Mouse (Mus musculus) liver, embryonic 11.5 days (tissue): ENCODE data around the gene Adh6a. TPM values are rescaled to one million over a fixed set of nuclear protein-coding genes. Genes with fewer than 3 reads are reported as not detected.

Experiments
- ATAC-seq: fragments of 200-750 bp; cut with Nextera tagmentation; replicated peaks from 2 replicates; pipeline ENCODE4 v1.8.0; 2017; ENCODE audit warnings: moderate number of reproducible peaks, mild to moderate bottlenecking, moderate TSS enrichment, moderate library complexity; ENCODE audit not compliant: low FRiP score
- DNase-seq: peaks from one replicate; pipeline ENCODE4 v3.0.0-alpha.2; 2017; ENCODE audit warnings: low spot score
- H3K27ac ChIP-seq: fragments of 300-500 bp; sonication (generic); 2 replicates; pipeline ENCODE4 v1.5.1; 2014; ENCODE audit warnings: mild to moderate bottlenecking, low read depth, low read length, control low read depth
- H3K27me3 ChIP-seq: fragments of 300-500 bp; sonication (generic); replicated peaks from 2 replicates; pipeline ENCODE4 v1.6.1; 2014; ENCODE audit warnings: low read length, mixed read lengths; ENCODE audit not compliant: control insufficient read depth, insufficient read depth
- H3K36me3 ChIP-seq: fragments of 300-500 bp; sonication (generic); 2 replicates; pipeline ENCODE4 v1.6.1; 2014; ENCODE audit warnings: mild to moderate bottlenecking, low read length, moderate library complexity, mixed read lengths; ENCODE audit not compliant: control insufficient read depth, insufficient read depth
- H3K4me1 ChIP-seq: fragments of 300-500 bp; sonication (generic); replicated peaks from 2 replicates; pipeline ENCODE4 v1.6.1; 2014; ENCODE audit warnings: low read length, mixed read lengths; ENCODE audit not compliant: control insufficient read depth, insufficient read depth
- H3K4me2 ChIP-seq: fragments of 300-500 bp; sonication (generic); 2 replicates; pipeline ENCODE4 v1.6.1; 2014; ENCODE audit warnings: mild to moderate bottlenecking, control low read depth, moderate library complexity
- H3K4me3 ChIP-seq: fragments of 300-500 bp; sonication (generic); 2 replicates; pipeline ENCODE4 v1.5.1; 2014; ENCODE audit warnings: low read depth, low read length, control low read depth
- H3K9ac ChIP-seq: fragments of 300-500 bp; sonication (generic); 2 replicates; pipeline ENCODE4 v1.6.1; 2014; ENCODE audit warnings: low read depth, low read length, control low read depth
- H3K9me3 ChIP-seq: fragments of 300-500 bp; sonication (generic); 2 replicates; pipeline ENCODE4 v1.6.1; 2016; ENCODE audit warnings: low read length, inconsistent platforms, mixed read lengths; ENCODE audit not compliant: control insufficient read depth
- WGBS: fragments of 180-500 bp; shearing (Covaris S2); extraction: QIAGEN DNeasy Blood & Tissue Kit; methylation state at CpG from one replicate; pipeline ENCODE4 v1.1.7; 2014; 5-methylcytosine and 5-hydroxymethylcytosine counted together
- polyA plus RNA-seq: library from polyadenylated mRNA; unstranded; fragments of >200 nt; fragmentation: Nextera tagmentation; extraction: Ambion mirVana; gene quantifications from 2 replicates; pipeline ENCODE4 v1.2.1, GENCODE M21; 2014

Gene Adh6a
- polyA plus RNA-seq: not detected in 2 replicates

- no peaks in the 10 kb centered on the region for H3K27me3 ChIP-seq
- no peak within 1 kb of the TSS for H3K4me3 ChIP-seq
- ATAC-seq (no peak), DNase-seq (no peak)
- WGBS: 84% methylated on average over 5 of the region's 5 CpGs
- no peaks in the 10 kb centered on the region for H3K4me1 ChIP-seq
- no peak within 1 kb of the TSS for H3K4me2 ChIP-seq
- no peaks in the 10 kb centered on the region for H3K9me3 ChIP-seq
- H3K27ac ChIP-seq: no peak within 1 kb of the TSS
- H3K36me3 ChIP-seq: no peaks in the 10 kb centered on the region
- no peak within 1 kb of the TSS for H3K9ac ChIP-seq
Observed at GRCm38 (mm10) chr3:138312965-138313364, at the start of gene Adh6a. Adh6a (plus strand) TSS chr3:138313286.

- H3K27ac ChIP-seq: no peak overlapping the region
- H3K36me3 ChIP-seq: no peaks in the 10 kb centered on the region
- 83% methylated on average over 3 of the region's 3 CpGs for WGBS
- H3K4me2 ChIP-seq: no peak overlapping the region
- no peak overlapping the region for H3K9ac ChIP-seq
- no peaks in the 10 kb centered on the region for H3K27me3 ChIP-seq
- no peaks in the 10 kb centered on the region for H3K4me1 ChIP-seq
- ATAC-seq: no peak
- no peaks in the 10 kb centered on the region for H3K9me3 ChIP-seq
- H3K4me3 ChIP-seq: no peak overlapping the region
- DNase-seq: no peak
Observed at GRCm38 (mm10) chr3:138264648-138265047, 48.4 kb upstream of the Adh6a start.

GRCm38 (mm10) chr3:138270507-138270906 is 42.6 kb upstream of the Adh6a start:
- Histone ChIP-seq H3K4me1 (no peaks in the 10 kb centered on the region), H3K4me2 (no peak overlapping the region), H3K9me3 (no peaks in the 10 kb centered on the region), H3K9ac (no peak overlapping the region), H3K4me3 (no peak overlapping the region), H3K27ac (no peak overlapping the region), H3K36me3 (no peaks in the 10 kb centered on the region), H3K27me3 (no peaks in the 10 kb centered on the region)
- DNase-seq (no peak), ATAC-seq (no peak)
- 23% methylated on average over 1 of the region's 1 CpGs for WGBS

- Histone ChIP-seq H3K4me1 (no peaks in the 10 kb centered on the region), H3K27ac (no peak overlapping the region), H3K4me3 (no peak overlapping the region)
Observed at GRCm38 (mm10) chr3:138271297-138271696, 41.8 kb upstream of the Adh6a start.

GRCm38 (mm10) chr3:138273080-138273479 is 40.0 kb upstream of the Adh6a start:
- DNase-seq (no peak), ATAC-seq (no peak)
- no peaks in the 10 kb centered on the region for H3K9me3 ChIP-seq
- no peaks in the 10 kb centered on the region for H3K4me1 ChIP-seq
- H3K4me3 ChIP-seq: no peak overlapping the region
- H3K27ac ChIP-seq: no peak overlapping the region
- H3K27me3 ChIP-seq: no peaks in the 10 kb centered on the region
- no peak overlapping the region for H3K9ac ChIP-seq
- 74% methylated on average over 7 of the region's 7 CpGs for WGBS
- no peak overlapping the region for H3K4me2 ChIP-seq
- H3K36me3 ChIP-seq: no peaks in the 10 kb centered on the region

More at GRCm38 (mm10) chr3:138271297-138271696, 41.8 kb upstream of the Adh6a start:
- no peak overlapping the region for H3K9ac ChIP-seq
- no peak overlapping the region for H3K4me2 ChIP-seq
- 85% methylated on average over 2 of the region's 2 CpGs for WGBS
- no peaks in the 10 kb centered on the region for H3K9me3 ChIP-seq
- no peaks in the 10 kb centered on the region for H3K27me3 ChIP-seq
- ATAC-seq: no peak
- no peaks in the 10 kb centered on the region for H3K36me3 ChIP-seq
- no peak for DNase-seq

- no peak for ATAC-seq
- H3K9me3 ChIP-seq: no peaks in the 10 kb centered on the region
- H3K4me1 ChIP-seq: no peaks in the 10 kb centered on the region
- H3K9ac ChIP-seq: no peak overlapping the region
- no peak for DNase-seq
- no peak overlapping the region for H3K27ac ChIP-seq
- no peak overlapping the region for H3K4me2 ChIP-seq
- no peaks in the 10 kb centered on the region for H3K27me3 ChIP-seq
- WGBS: 70% methylated on average over 3 of the region's 3 CpGs
- no peak overlapping the region for H3K4me3 ChIP-seq
- no peaks in the 10 kb centered on the region for H3K36me3 ChIP-seq
Observed at GRCm38 (mm10) chr3:138275100-138275499, 38.0 kb upstream of the Adh6a start.

GRCm38 (mm10) chr3:138282556-138282955 is 30.5 kb upstream of the Adh6a start:
- H3K36me3 ChIP-seq: no peaks in the 10 kb centered on the region
- no peak overlapping the region for H3K4me2 ChIP-seq
- DNase-seq: no peak
- no peak overlapping the region for H3K4me3 ChIP-seq
- H3K27me3 ChIP-seq: no peaks in the 10 kb centered on the region
- H3K9ac ChIP-seq: no peak overlapping the region
- no peaks in the 10 kb centered on the region for H3K9me3 ChIP-seq
- no peaks in the 10 kb centered on the region for H3K4me1 ChIP-seq
- no peak for ATAC-seq
- no peak overlapping the region for H3K27ac ChIP-seq
- 89% methylated on average over 9 of the region's 9 CpGs for WGBS

- DNase-seq (no peak), ATAC-seq (no peak)
- WGBS: 79% methylated on average over 1 of the region's 1 CpGs
Observed at GRCm38 (mm10) chr3:138283831-138284230, 29.3 kb upstream of the Adh6a start.

GRCm38 (mm10) chr3:138285986-138286385 is 27.1 kb upstream of the Adh6a start:
- no peak for DNase-seq

More at GRCm38 (mm10) chr3:138283831-138284230, 29.3 kb upstream of the Adh6a start:
- Histone ChIP-seq H3K36me3 (no peaks in the 10 kb centered on the region), H3K4me3 (no peak overlapping the region), H3K4me1 (no peaks in the 10 kb centered on the region), H3K4me2 (no peak overlapping the region), H3K9ac (no peak overlapping the region), H3K9me3 (no peaks in the 10 kb centered on the region), H3K27me3 (no peaks in the 10 kb centered on the region), H3K27ac (no peak overlapping the region)

More at GRCm38 (mm10) chr3:138285986-138286385, 27.1 kb upstream of the Adh6a start:
- Histone ChIP-seq H3K27me3 (no peaks in the 10 kb centered on the region), H3K36me3 (no peaks in the 10 kb centered on the region), H3K9me3 (no peaks in the 10 kb centered on the region), H3K4me3 (no peak overlapping the region), H3K9ac (no peak overlapping the region), H3K27ac (no peak overlapping the region), H3K4me2 (no peak overlapping the region), H3K4me1 (no peaks in the 10 kb centered on the region)
- ATAC-seq: no peak
- WGBS: 86% methylated on average over 7 of the region's 7 CpGs
